Mouse (Mus musculus) spleen, adult 10 weeks (tissue): Measurements from ENCODE around the gene Vmn1r13. TPM values are rescaled to one million over a fixed set of nuclear protein-coding genes. Genes with fewer than 3 reads are reported as not detected.

Source experiments
- polyA plus RNA-seq: library from polyadenylated mRNA; stranded (reverse); fragments of 350-450 nt; fragmentation: Illumina TruSeq; extraction: RNeasy Lipid Tissue Mini Kit (QIAGEN cat#74804); gene quantifications from one replicate; pipeline ENCODE4 v1.2.3, GENCODE M21; 2015; ENCODE audit warnings: low replicate concordance; ENCODE audit not compliant: insufficient read depth

The Vmn1r13 gene
- polyA plus RNA-seq = not detected

GRCm38 (mm10) chr6:57202990-57203389 is at the start of gene Vmn1r13:
Gene Vmn1r13 (plus strand): TSS chr6:57203290.

GRCm38 (mm10) chr6:57156619-57157018 is 46.5 kb upstream of the Vmn1r13 start, which contains the start of gene Vmn1r12:
Gene Vmn1r12 (plus strand): TSS chr6:57156919.

GRCm38 (mm10) chr6:57231386-57231785 is 28.3 kb downstream of the Vmn1r13 start, which contains the start of gene Vmn1r14:
Gene Vmn1r14 (plus strand): TSS chr6:57231686.

GRCm38 (mm10) chr6:57257652-57258051 is 54.6 kb downstream of the Vmn1r13 start, which contains the start of gene Vmn1r15:
Gene Vmn1r15 (plus strand): TSS chr6:57257952.

Other genes starting within 250 kb of the Vmn1r13 start
- gene Vmn1r5, start 233.0 kb upstream of the Vmn1r13 start, polyA plus RNA-seq = not detected
- not detected for gene Vmn1r6, start 206.0 kb upstream of the Vmn1r13 start, polyA plus RNA-seq
- not detected for gene Vmn1r7, start 178.0 kb upstream of the Vmn1r13 start, polyA plus RNA-seq
- not detected for gene Vmn1r8, start 171.0 kb upstream of the Vmn1r13 start, polyA plus RNA-seq
- gene Vmn1r9, start 136.5 kb upstream of the Vmn1r13 start, polyA plus RNA-seq = not detected
- gene Vmn1r10, start 93.8 kb upstream of the Vmn1r13 start, polyA plus RNA-seq = not detected
- not detected for gene Vmn1r11, start 69.8 kb upstream of the Vmn1r13 start, polyA plus RNA-seq
- gene Vmn1r12, start 46.4 kb upstream of the Vmn1r13 start, polyA plus RNA-seq = not detected
- not detected for gene Vmn1r14, start 28.4 kb downstream of the Vmn1r13 start, polyA plus RNA-seq
- not detected for gene Vmn1r15, start 54.7 kb downstream of the Vmn1r13 start, polyA plus RNA-seq
- gene Vmn1r16, start 126.2 kb downstream of the Vmn1r13 start, polyA plus RNA-seq = not detected
- gene Vmn1r17, start 160.4 kb downstream of the Vmn1r13 start, polyA plus RNA-seq = not detected
- not detected for gene Vmn1r18, start 192.5 kb downstream of the Vmn1r13 start, polyA plus RNA-seq
- not detected for gene Vmn1r19, start 200.5 kb downstream of the Vmn1r13 start, polyA plus RNA-seq
- gene Vmn1r20, start 225.6 kb downstream of the Vmn1r13 start, polyA plus RNA-seq = not detected